Mouse (Mus musculus): ENCODE results near the gene Cdk14.
"Not testable (repeated sequence)": the region's sequence is repeated elsewhere in the genome, so short reads cannot be mapped to it uniquely, and the experiment has no call there.

Gene Cdk14

GRCm38 (mm10) chr5:5368389-5369164, 51.5 kb downstream of the Cdk14 start:
- POLR2A ChIA-PET, result interaction anchor here in 1 of 4 experiments (0.6 kb wide), 1 partner anchor 11 kb away, joined by 4 read pairs; no protein-coding TSS in a partner anchor
- CTCF ChIA-PET, result interaction anchor here in 1 of 4 experiments (0.6 kb wide), 1 partner anchor 16 kb away, joined by 3 read pairs; no protein-coding TSS in a partner anchor

GRCm38 (mm10) chr5:5367550-5367949, 52.6 kb downstream of the Cdk14 start:
- ChIA-PET CTCF (interaction anchor here in 1 of 4 experiments (0.6 kb wide), 1 partner anchor 9 kb away, joined by 3 read pairs; no protein-coding TSS in a partner anchor), POLR2A (no interaction called here)

GRCm38 (mm10) chr5:5365285-5366076, 54.6 kb downstream of the Cdk14 start:
- ChIA-PET POLR2A (interaction anchor here in 2 of 4 experiments (0.7 kb wide), 2 partner anchors 24 to 397 kb away, joined by 4 read pairs; no protein-coding TSS in a partner anchor), CTCF (no interaction called here)

- CTCF ChIA-PET, result interaction anchor here in 3 of 4 experiments (0.5 to 1.1 kb wide), 4 partner anchors 139 to 400 kb away, joined by 3 to 4 read pairs (median 4); no protein-coding TSS in a partner anchor
- POLR2A ChIA-PET, result no interaction called here
Measured at GRCm38 (mm10) chr5:5361684-5362083, 58.4 kb downstream of the Cdk14 start.

- POLR2A ChIA-PET, result no interaction called here
- CTCF ChIA-PET, result interaction anchor here in 2 of 4 experiments (1.4 to 1.6 kb wide), 2 partner anchors 398 kb away, joined by 4 to 7 read pairs; no protein-coding TSS in a partner anchor
Measured at GRCm38 (mm10) chr5:5360338-5360737, 59.8 kb downstream of the Cdk14 start.

- POLR2A ChIA-PET, result no interaction called here
- CTCF ChIA-PET, result interaction anchor here in 3 of 4 experiments (0.9 to 1.6 kb wide), 3 partner anchors 398 kb away, joined by 4 to 7 read pairs (median 5); no protein-coding TSS in a partner anchor
Measured at GRCm38 (mm10) chr5:5359915-5360314, 60.2 kb downstream of the Cdk14 start.

GRCm38 (mm10) chr5:5359370-5359769, 60.7 kb downstream of the Cdk14 start:
- POLR2A ChIA-PET, result no interaction called here
- CTCF ChIA-PET, result interaction anchor here in 3 of 4 experiments (0.9 to 1.6 kb wide), 4 partner anchors 397 to 399 kb away, joined by 3 to 7 read pairs (median 4); no protein-coding TSS in a partner anchor

- ChIA-PET POLR2A (no interaction called here), CTCF (interaction anchor here in 2 of 4 experiments (0.5 to 1.6 kb wide), 3 partner anchors 9 to 397 kb away, joined by 3 read pairs; no protein-coding TSS in a partner anchor)
Measured at GRCm38 (mm10) chr5:5358019-5358717, 61.9 kb downstream of the Cdk14 start.

- ChIA-PET CTCF (no interaction called here), POLR2A (no interaction called here)
Measured at GRCm38 (mm10) chr5:5354684-5355368, 65.3 kb downstream of the Cdk14 start.

- CTCF ChIA-PET, result interaction anchor here in 1 of 4 experiments (0.6 kb wide), 1 partner anchor 8 kb away, joined by 4 read pairs; no protein-coding TSS in a partner anchor
- POLR2A ChIA-PET, result no interaction called here
Measured at GRCm38 (mm10) chr5:5353946-5354345, 66.2 kb downstream of the Cdk14 start.

GRCm38 (mm10) chr5:5344646-5345045, 75.5 kb downstream of the Cdk14 start:
- ChIA-PET POLR2A (no interaction called here), CTCF (no interaction called here)

GRCm38 (mm10) chr5:5343741-5344140, 76.4 kb downstream of the Cdk14 start:
- ChIA-PET CTCF (no interaction called here), POLR2A (no interaction called here)

GRCm38 (mm10) chr5:5343267-5343666, 76.8 kb downstream of the Cdk14 start:
- POLR2A ChIA-PET, result no interaction called here
- CTCF ChIA-PET, result no interaction called here

- ChIA-PET POLR2A (no interaction called here), CTCF (no interaction called here)
Measured at GRCm38 (mm10) chr5:5342410-5343137, 77.5 kb downstream of the Cdk14 start.

GRCm38 (mm10) chr5:5341611-5342010, 78.5 kb downstream of the Cdk14 start:
- ChIA-PET CTCF (no interaction called here), POLR2A (interaction anchor here in 2 of 4 experiments (0.6 kb wide), 2 partner anchors 24 to 1029 kb away, joined by 3 to 4 read pairs; no protein-coding TSS in a partner anchor)

- ChIA-PET CTCF (interaction anchor here in 1 of 4 experiments (0.5 kb wide), 1 partner anchor 68 kb away, joined by 6 read pairs; no protein-coding TSS in a partner anchor), POLR2A (no interaction called here)
Measured at GRCm38 (mm10) chr5:5333916-5334315, 86.2 kb downstream of the Cdk14 start.

- ChIA-PET POLR2A (no interaction called here), CTCF (no interaction called here)
Measured at GRCm38 (mm10) chr5:5330926-5331460, 89.1 kb downstream of the Cdk14 start.

GRCm38 (mm10) chr5:5329018-5329417, 91.1 kb downstream of the Cdk14 start:
- POLR2A ChIA-PET, result interaction anchor here in 1 of 4 experiments (0.5 kb wide), 1 partner anchor 209 kb away, joined by 4 read pairs; no protein-coding TSS in a partner anchor
- CTCF ChIA-PET, result not testable (repeated sequence)
